Mouse (Mus musculus) testis, postnatal 10 days (tissue): ENCODE results near the gene Usp36.
A peak's percentile ranks its signal among the peaks of the same experiment; 100 is the strongest.

Source experiments
- DNase-seq: peaks from one replicate; pipeline ENCODE4 v3.0.0; 2021; ENCODE audit warnings: low spot score

Gene Usp36

GRCm38 (mm10) chr11:118222351-118222885, 67.6 kb downstream of the Usp36 start:
- no peak for DNase-seq

- DNase-seq, result peak; percentile 74
Observed at GRCm38 (mm10) chr11:118220561-118221262, 69.3 kb downstream of the Usp36 start.

- no peak for DNase-seq
Observed at GRCm38 (mm10) chr11:118219066-118219465, 71.0 kb downstream of the Usp36 start.

- no peak for DNase-seq
Observed at GRCm38 (mm10) chr11:118216468-118216867, 73.6 kb downstream of the Usp36 start.

- no peak for DNase-seq
Observed at GRCm38 (mm10) chr11:118215928-118216458, 74.1 kb downstream of the Usp36 start.

- DNase-seq, result no peak
Observed at GRCm38 (mm10) chr11:118212636-118213112, 77.4 kb downstream of the Usp36 start.

GRCm38 (mm10) chr11:118211749-118212635, 78.1 kb downstream of the Usp36 start:
- no peak for DNase-seq

GRCm38 (mm10) chr11:118210962-118211361, 79.1 kb downstream of the Usp36 start:
- DNase-seq, result no peak

GRCm38 (mm10) chr11:118210116-118210515, 79.9 kb downstream of the Usp36 start:
- no peak for DNase-seq
